Mouse (Mus musculus): ENCODE measurements at regions not wholly inside any gene's neighbourhood (a gene's known extent, or its start where the extent isn't known, plus 50 kb on each side); places are given as distances from the start of the nearest gene placed in this dataset.

DNA sequence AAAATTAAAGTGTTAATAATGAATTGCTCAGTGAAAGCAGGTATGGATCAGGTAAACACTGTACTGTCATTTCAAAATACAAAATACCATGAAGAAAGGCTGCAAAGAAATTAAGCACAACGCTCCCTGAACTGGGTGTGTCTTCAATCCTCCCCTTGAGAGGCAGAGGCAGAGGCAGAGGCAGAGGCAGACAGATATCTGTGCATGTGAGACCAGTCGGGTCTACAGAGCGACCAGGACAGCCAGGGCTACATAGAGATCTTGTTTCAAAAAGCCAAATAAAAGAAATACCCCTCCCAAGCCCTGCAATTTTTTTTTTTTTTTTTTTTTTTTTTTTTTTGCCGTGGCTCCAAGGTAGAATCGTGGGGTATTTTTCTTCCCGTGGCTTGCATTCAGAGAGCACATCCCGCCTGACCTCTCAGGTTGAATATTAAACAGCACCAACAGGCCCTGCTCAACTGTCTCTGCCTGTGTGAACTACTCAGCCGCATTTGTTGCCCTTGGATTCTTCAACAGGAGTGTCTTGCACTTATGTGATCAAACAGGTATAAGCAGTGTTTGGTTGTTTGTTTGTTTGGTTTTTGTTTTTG is 50.8 kb upstream of the Ubr2 start:
- no peak for DNase-seq

Data from lung, postnatal 4 days (tissue).